Mouse (Mus musculus) CH12F3 (cell line): ENCODE measurements at regions not wholly inside any gene's neighbourhood (a gene's known extent, or its start where the extent isn't known, plus 50 kb on each side); places are given as distances from the start of the nearest gene placed in this dataset.

ENCODE experiments used
- in situ Hi-C: fragments of 300-500 bp; cut with MboI; formaldehyde crosslinking; loops from 2 replicates; pipeline ENCODE4 v1.14.3; 2020; ENCODE audit warnings: low sequenced_read_pairs

DNA sequence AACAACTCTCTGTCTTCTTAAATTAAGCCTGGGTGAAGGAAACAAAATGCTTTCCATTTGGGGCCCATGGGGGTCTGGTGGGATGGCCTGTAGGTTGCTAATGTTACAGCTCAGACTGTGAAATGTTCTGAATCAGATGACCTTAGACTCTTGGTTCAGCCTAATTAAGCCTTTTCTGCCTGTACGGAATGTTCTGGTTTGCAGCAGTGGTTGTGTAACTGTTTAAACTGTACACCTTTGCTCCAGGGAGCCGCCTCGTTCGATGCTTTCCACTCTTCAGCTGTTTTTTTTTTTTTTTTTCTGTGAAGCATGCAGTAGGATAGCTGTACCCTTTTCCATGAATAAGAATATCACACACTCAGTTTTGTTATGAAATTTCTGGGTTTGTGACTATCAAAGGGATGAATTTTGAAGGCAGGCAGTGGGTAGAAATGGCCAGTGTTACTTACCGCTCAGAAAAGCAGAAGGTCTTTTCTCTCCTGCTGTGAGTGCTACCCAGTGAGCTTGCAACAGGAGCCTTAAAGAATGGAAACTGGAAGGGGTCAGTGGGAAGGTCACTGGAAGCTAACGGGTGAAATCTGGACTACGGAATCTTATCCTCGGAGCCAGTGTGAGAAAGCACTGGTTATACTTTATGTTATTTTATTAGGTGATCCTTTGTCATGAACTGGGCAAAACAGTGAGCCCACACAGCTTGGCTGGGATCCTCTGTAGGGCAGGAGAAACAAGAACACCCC lies 349.4 kb downstream of the Foxo1 start:
- in situ Hi-C loops: no loop called here

DNA sequence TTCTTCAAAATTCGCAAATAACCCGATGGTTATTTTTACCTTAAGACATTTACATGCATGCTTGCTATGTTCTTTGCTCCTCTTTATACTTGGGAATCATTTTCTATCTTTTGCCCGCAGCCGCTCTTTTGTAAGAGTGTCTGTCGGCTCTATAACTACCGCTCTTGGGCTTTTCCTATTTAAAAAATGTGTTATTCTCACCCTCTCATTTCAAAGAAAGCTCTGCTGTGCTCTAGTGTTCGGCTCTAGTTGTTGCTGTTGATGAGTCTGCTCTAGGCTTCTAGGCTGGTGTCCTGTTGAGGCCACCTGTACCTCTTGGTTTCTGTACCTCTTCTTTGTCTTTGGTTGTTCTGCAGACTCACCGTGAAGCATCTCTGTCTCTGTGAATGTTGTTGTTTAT lies 343.7 kb downstream of the Foxo1 start:
- in situ Hi-C loops: no loop called here

DNA sequence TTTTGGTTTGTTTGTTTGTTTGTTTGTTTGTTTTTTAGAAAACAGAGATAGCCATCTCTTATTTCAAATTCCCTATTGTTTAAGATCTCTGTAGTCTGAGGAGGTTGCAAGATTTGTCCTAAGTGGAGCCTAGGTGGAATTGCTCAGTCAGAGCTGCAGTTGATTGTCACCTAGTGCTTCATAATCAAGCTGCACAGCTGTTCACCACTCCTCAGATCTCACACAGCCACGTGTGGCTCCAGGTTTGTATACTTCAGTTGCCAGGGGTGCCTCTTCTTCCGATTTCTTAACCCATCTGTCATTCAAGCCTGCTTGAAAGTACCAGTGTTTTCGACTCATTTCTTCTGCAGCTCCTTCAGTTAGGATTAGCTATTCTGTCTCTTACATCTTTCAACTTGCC lies 342.3 kb downstream of the Foxo1 start:
- in situ Hi-C loops: no loop called here

DNA sequence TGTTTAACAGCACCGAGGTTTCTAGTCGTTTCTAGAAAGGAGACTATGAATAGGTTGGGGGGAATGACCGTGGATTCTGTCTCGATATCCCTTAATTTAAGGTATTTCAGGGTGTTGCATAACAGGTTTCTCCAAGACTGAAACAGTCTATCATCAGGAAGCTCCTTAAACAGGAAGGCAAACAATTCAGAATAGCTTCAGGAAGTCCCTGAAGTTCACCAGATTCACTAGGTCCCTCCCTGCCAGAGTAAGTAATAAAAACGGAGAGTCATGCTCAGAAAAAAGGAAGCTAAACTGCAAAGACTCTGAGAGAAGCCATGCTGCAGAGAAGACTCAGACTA lies 339.9 kb downstream of the Foxo1 start:
- in situ Hi-C loops: no loop called here

DNA sequence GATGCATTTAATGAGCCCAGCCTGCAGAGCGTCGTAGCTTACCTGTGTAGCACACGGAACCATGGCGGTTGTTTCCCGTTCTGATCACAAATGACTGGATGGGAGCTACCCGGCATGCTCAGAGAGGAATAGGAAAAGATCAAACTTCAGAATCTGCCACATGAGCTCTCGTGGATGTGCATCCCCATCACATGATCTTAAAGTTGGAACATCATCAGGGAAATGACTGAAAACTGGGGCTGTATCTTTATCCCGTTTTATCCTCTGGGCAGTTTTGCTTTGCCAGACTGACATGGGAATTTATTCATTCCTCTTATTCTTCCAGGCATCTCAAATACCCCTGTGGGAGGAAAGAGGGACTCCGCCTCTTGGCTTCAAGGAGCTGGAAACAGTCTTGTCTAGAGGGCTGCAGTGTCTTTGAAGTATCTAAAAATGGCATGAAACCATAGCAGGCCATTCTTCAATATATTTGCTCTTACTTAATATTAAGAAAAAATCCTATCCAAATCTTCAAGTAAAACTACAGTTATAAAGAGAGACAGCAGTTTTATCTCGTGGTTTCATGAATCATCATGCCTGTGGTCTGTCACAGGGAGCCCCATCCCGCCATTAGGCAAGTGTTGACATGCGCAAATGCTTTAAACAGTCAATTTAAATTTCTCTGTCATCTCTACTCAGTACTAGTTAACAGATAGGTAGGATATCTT lies 339.4 kb downstream of the Foxo1 start:
- in situ Hi-C loops: no loop called here

DNA sequence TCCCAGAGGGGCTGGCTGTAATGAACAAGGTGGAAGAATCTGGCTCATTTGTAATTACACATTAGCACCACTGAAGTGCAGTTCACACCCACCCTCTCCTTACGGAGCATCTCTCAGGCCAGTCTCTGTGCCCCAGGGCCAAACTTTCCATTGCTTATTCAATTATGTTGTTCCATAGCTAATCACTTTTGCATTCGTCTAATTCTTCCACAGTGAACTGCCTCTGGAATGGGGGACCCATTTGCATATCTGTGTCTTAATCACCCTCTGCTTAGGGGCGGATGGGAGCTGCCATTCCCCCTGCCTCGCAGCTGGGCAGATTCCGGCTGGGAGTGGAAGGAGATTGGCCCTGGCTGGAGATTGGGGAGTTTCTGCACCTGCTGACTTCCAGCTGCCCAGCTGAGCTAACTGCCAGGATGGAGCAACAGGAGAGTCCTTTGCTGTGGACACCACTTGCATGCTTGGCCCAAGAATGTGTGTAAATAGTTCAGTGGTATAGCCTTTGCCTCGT lies 337.2 kb downstream of the Foxo1 start:
- in situ Hi-C loops: no loop called here

DNA sequence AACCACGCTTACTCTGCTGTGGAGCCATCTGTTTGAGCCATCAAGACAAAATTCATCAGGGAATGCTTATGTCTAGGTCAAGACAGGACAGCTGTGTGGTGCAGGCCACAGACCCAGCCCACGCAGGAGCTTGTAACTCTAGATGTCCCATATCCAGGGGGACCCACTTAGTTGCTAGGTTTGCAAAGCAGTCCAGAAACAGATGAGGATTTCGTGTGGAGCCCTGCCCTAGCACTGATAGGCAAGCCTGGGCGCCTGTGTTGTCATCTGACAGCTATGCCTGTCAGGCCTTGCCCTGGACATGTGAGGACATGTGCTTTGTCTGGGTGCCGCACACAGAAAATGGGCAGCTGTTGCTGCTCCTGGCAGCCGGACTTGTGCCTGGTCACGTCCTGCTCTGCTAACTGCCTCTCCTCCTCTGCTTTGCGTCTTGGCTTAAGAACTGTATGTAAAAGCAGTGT lies 335.1 kb downstream of the Foxo1 start:
- in situ Hi-C loops: no loop called here

DNA sequence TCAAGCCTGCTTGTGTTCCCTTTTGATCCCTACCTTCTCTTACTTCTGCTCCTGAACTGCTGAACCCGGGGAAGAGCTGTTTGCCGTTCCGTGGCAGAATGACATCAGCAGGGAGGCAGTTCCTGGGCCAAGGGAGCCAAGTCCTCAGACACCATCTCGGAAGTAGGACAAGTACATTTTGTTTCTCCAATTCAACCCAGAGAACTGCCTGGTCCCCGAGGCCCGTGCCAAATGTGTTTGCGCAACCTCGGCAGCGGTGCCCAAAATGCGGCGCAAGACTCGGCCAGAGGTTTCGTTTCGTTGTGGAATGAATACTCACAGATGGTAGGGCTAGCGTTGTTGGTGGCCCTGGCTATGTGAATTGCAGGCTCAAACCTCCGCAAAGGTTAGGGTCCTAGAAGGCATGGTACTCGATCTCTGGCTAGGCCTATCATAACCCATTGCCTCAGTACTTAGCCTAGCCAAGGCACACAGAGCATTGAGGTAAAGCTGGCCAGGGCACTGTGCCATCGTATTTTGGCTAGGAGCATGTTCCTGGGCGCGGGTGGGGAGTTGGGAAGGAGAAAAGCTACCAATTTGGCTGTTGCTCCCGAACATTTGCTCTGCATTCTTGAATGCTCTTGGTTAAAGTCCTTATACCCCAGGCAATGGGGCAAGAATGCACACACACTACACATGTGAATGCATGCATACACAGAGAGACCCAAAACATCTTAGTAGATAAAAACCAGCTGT lies 333.0 kb downstream of the Foxo1 start:
- in situ Hi-C loops: no loop called here

DNA sequence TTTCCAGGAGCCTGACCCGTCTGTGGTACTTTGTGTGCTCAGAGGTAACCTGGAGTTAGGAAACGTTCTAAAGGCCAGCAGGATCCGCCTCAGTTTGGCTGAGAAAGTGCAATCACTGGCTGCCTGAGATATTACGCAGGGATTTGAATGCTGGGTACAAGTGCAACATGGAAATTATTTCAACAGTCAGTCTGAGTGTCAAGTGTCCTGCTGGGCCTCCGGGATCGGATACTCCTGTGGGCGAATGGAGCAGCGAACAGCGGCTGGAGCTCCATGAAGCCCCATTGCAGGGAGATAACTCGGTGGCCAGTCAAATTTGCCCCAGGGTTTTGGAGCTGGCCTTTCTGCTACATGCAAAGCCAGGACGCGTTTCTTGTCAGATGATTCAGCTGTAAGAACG lies 332.4 kb downstream of the Foxo1 start:
- in situ Hi-C loops: no loop called here

DNA sequence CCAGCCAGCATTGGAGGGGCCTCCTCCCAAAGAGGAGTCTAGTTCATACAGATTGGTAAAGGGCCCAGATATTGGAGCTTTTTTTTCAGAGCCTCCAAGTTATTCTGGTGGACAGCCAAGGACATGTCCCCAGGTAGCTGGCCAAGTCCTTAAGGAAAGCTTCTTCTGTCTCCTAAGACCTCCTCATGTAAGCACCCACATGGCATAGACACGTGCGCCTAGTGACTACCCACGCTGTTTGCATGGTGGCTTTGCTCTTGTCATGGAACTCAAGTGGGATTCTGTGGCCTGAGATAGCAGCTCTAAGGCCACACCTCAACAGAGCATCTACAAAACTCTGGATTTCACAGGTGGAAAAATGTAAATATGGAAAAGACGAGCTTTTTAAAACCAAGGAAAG lies 332.0 kb downstream of the Foxo1 start:
- in situ Hi-C loops: no loop called here

DNA sequence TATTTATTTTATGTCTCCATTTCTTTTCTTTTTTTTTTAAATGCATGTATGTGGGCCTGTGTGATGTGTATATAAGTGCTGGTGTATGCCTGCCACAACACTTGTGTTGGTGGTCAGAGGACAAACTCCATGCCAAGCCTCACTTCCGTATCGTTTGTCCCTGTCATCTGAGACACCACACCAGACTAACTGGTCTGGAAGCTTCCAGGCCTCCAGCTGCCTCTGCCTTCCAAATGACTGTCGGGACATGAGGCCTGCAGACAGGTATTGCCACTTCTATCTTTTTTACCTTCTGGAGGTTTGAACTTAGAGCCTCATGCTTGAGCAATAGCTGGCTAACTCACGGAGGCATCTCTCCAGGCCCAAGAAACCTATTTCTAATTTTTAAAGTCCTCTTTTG lies 318.3 kb downstream of the Foxo1 start:
- in situ Hi-C loops: no loop called here

DNA sequence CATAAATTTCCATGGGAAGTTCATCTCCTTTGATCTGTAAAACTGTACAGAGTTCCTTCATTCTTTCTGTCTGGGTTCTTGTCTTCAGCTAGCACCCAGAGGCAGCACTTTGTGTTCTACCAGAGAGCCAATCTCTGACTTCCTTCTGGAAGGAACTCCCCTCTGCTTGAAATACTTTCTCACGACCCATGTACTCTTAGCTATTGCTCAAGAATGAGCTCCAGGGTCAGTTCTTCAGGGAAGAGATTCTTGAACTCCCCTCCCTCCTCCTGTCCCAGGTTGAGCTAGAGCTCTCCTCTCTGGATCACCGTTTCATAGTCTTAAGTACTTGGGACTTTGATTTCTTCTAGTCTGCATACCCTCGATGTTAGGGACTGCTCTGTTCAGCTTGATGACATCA lies 311.8 kb downstream of the Foxo1 start:
- in situ Hi-C loops: no loop called here

DNA sequence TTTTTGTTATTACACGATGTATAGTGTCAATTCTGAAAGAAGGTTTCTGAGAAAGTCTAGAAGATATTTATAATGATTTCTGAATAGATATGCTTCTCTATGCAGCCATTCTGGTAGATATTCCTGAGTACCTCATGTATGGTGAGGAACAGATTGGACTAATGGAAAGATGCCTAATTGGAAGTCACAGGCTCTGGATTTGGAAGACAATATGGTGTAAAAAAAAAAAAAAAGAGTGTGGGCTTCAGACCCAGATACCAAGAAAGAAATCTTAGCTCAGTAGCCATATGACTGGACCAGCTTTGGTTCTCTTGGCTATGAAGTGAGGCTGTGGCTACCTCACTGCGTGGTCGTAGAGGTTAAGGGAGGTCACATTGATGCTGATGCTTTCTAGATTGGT lies 311.0 kb downstream of the Foxo1 start:
- in situ Hi-C loops: no loop called here

DNA sequence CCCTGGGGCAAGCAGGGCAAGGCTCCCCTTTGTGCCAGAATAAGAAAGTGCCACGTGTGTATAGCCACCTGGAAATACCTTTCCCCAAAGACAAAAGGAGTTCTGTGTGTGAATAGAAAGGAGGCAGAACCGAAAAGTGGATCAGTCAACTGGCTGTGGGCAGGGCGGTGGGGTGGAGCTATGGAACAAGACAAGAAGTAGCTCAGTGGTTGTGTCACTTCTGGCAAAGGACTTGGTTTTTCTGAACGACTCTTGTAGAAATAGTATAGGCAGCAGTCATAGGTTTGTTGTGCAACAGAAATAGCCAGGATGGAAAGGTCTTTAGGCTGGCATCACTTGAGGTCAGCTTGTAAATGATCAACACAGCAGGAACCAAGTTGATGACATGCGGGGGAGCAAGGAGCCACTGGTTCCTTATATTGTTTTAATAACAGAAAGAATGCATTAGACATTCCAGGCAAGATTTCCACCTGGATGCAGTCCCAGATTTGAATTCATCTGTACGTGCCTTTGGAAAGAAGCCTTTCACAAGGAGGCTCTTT lies 308.6 kb downstream of the Foxo1 start:
- in situ Hi-C loops: no loop called here

DNA sequence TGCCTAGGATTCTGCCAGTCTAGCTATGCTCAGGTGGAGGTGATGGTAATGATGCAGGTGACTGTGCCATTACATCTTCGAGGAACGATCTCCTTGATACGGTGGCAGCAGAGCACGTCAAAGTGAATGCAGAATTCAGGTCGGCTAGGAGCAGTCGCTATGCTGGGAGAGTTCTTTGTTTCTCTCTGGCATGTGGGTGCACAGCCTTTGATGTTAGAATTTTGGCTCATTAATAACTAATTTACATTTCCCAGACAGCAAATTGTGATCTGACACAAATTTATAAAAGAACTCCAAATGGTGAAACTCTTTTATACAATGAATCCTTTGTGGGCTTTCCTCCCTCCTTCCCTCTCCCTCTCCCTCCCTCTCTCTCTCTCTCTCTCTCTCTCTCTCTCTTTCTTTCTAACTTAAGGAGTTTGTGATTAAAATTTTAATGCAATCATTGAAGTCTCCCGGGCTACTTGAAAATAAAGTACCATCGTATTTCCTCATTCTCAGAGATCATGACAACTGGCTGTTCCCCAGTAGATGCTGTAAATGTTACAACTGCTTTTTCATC lies 307.2 kb downstream of the Foxo1 start:
- in situ Hi-C loops: no loop called here

DNA sequence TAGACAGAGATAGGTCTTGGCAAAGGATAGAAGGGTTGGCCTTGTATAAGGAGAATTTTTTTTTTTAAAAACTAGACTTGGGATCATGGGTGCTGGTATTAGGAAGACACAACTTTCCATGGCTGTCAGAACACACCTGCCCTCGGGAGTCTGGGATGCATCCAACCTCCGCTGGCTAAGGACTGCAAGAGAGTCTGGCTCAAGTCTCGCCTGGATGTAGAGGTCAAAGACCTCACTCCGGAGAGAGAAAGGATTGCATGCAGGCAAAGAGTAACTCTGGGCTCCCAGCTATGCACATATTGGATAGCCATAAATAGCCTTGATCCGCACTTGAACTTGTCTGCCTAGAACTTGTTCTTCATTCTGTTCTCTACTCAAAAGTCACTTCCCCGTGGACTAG lies 306.2 kb downstream of the Foxo1 start:
- in situ Hi-C loops: no loop called here

DNA sequence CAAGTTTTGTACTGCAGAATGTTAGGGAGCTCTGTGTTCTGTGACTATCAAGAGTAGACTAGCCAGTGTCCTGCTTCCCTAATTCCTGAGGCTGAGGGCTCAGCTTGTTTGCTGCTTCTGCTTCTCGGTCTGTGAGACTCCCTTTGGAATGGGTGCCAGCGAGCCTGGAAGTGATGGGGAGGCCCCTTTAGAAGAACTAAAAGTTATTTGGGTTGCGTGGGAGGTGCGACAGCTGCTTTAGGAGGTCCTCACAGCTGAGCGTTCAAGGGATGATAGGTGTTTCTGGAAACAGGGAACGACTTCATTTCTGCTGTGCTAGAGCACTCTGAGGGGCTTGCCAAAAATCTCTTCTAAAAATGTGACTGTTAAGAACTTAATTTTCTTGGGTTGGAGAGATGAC lies 305.7 kb downstream of the Foxo1 start:
- in situ Hi-C loops: no loop called here

DNA sequence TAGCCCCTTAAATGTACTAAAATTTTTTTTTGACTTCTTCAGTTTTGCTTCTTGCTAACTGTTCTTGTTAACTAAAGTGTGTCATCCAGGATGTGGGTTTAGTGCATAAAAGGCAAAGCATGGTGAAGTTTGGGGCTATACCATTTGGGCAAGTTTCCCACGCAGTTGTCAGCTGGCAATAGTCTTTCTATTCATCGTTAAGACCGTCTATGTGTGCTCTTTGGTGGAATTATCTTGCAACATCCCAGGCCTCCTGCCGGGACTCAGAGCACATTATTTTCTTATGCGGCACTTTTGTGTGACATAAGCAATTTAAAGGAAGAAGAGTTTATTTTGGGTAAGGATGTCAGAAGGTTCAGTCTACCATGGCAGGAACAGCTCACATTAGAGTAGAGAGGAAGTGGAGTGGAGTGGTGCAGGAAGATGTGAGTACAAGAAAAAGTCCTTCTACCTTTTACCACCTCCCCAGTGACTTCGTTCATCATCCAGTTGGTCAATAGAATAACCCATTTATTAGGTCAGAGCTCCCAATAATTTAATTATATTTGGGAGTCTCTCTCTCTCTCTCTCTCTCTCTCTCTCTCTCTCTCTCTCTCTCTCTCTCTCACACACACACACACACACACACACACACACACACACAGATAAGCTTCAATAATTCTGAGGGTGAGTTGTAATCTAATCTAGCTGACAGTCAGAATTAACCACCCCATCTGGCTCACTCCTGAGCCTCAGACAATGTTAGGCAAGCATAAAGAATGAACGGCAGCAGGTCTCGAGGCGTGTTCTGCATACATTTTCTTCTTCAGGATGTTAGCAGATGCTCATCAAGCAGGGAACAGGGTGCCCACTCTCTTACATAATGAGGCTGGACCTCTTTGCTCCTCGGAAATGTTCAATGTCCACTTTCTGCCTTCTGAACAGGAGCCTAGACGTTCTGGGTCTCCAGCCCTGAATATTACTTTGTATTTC lies 304.7 kb downstream of the Foxo1 start:
- in situ Hi-C loops: no loop called here

DNA sequence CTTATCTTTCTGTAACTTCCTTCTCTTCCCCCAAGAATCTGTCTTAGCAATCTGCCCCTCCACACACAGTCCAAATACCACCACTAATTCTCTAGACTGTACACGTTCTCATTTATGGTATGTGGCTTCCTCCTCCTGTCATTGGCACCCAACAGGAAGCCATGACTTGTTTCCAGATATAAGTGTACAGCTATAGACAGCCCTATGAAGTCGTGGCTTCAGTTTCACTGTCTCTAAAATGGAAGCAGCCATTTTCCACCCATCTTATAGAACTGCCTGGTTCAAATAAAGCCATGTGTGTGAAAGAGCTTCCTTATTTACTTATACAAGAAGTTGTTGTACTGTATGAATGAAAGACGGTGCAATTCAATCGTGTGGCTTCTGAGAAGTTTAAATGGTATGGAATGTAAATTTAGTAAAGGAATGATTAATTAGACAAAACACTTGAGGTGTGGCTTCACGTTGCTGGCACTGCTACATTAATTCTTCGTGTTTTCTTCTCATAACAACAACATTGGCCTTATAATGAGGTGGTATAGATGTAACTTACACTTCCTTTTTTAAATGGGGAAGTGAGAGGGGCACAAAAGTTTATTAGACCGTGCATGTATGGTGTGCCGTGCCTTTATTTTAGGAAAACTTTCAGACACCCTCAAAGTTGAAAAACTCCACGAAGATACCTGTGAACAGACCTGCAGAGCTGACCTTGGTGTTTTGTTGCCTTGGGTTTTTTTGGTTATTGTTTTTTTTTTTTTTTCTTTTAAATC lies 299.7 kb downstream of the Foxo1 start:
- in situ Hi-C loops: no loop called here
